Mouse (Mus musculus): Measurements from ENCODE around the gene Alg9.

GRCm38 (mm10) chr9:50742744-50743143 is 32.1 kb upstream of the Alg9 start:
- TF ChIP-seq CTCF (IDR thresholded peaks at IDR 0.05; ENCODE audit: borderline replicate concordance, insufficient read depth, low read length) (no peak), POLR2A (IDR thresholded peaks at IDR 0.05; ENCODE audit: low read depth, low read length) (no peak)

All from embryonic fibroblast, embryonic 13.5 days (primary cell).